Mouse (Mus musculus): ENCODE measurements at regions not wholly inside any gene's neighbourhood (a gene's known extent, or its start where the extent isn't known, plus 50 kb on each side); places are given as distances from the start of the nearest gene placed in this dataset.

DNA sequence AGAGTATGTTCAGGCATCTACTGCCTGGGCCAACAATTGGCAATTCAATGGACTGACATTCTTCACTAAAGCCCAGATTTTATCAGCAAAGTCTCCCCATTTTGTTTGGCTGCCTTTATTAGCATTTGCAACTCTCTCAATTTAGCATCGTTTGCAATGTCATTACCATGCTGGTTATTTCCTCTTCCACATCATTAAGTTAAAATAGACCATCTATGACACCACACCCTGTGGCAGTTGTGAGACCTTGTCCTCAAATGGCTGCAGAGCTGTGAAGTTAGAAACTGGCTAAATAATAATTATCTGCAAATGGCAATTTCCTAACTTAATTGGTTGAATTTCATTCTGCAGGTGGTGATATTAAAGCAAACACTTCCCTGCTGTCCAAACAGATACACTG lies 381.8 kb downstream of the H2al1n start:
- TF ChIP-seq POLR2A (IDR thresholded peaks at IDR 0.05; ENCODE audit: borderline replicate concordance, extremely low read depth, insufficient read depth, insufficient read length, poor library complexity, severe bottlenecking) (no peak), CTCF (IDR thresholded peaks at IDR 0.05; ENCODE audit: borderline replicate concordance, extremely low read depth, insufficient read depth, insufficient read length) (no peak)
- peak; percentile 4 for DNase-seq (ENCODE audit: low read depth)

DNA sequence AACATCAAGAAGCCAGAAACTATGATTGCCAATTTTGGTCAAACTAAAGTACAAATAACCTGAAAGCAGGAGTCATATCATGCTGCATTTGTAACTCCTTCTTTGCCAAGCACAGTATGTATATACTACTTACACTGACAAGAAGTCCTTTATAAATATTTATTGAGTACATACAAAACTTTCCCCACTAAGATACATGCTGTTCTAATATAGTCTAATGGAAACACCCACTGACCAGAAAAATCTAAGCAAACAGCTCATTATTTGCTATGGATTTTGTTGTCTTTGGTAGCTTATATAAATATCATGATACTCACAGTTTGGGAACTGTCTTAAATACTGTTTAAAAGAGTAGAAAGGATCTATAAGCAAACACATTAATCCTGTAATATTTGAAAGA lies 385.9 kb downstream of the H2al1n start:
- DNase-seq (ENCODE audit: low read depth): no peak
- TF ChIP-seq CTCF (IDR thresholded peaks at IDR 0.05; ENCODE audit: borderline replicate concordance, extremely low read depth, insufficient read depth, insufficient read length) (no peak), POLR2A (IDR thresholded peaks at IDR 0.05; ENCODE audit: borderline replicate concordance, extremely low read depth, insufficient read depth, insufficient read length, poor library complexity, severe bottlenecking) (no peak)

DNA sequence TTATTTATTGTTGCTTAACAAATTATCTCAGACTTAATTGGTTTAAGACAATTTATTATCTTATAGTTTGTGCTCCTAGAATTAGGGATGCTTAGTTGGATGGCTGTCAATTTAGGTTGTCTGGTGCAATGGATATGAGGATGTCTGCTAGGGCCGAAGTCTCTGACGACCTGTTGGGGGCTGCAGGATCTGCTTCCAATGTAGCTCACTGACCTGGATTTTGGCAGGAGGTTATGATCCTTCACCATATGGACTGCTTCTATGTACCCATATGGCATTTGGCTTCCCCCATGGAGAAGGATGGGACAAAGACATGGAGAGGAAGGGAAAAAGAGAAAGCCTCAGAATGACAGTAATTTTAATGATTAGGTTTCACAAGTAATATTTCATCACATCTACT lies 391.0 kb downstream of the H2al1n start:
- DNase-seq (ENCODE audit: low read depth): no peak
- TF ChIP-seq POLR2A (IDR thresholded peaks at IDR 0.05; ENCODE audit: borderline replicate concordance, extremely low read depth, insufficient read depth, insufficient read length, poor library complexity, severe bottlenecking) (no peak), CTCF (IDR thresholded peaks at IDR 0.05; ENCODE audit: borderline replicate concordance, extremely low read depth, insufficient read depth, insufficient read length) (no peak)

DNA sequence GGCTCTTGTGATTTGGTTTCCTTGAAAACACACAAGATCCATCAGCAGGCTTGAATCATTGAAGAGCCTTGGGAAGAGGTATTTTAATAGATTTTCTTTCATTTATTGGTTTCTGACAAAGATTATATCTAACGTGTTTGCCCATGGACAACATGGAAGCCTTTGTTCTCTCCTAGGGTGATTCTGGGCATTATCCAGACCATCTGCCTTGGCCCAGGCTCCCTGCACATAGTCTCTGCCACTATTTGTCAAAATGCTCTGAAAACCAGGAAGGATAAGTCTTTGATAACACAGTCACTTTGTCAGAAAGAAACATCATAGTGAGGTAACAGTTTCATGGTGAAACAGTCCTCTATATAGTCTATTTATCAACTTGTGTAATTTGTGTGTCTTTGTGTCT lies 398.2 kb downstream of the H2al1n start:
- TF ChIP-seq POLR2A (IDR thresholded peaks at IDR 0.05; ENCODE audit: borderline replicate concordance, extremely low read depth, insufficient read depth, insufficient read length, poor library complexity, severe bottlenecking) (no peak), CTCF (IDR thresholded peaks at IDR 0.05; ENCODE audit: borderline replicate concordance, extremely low read depth, insufficient read depth, insufficient read length) (no peak)
- no peak for DNase-seq (ENCODE audit: low read depth)

DNA sequence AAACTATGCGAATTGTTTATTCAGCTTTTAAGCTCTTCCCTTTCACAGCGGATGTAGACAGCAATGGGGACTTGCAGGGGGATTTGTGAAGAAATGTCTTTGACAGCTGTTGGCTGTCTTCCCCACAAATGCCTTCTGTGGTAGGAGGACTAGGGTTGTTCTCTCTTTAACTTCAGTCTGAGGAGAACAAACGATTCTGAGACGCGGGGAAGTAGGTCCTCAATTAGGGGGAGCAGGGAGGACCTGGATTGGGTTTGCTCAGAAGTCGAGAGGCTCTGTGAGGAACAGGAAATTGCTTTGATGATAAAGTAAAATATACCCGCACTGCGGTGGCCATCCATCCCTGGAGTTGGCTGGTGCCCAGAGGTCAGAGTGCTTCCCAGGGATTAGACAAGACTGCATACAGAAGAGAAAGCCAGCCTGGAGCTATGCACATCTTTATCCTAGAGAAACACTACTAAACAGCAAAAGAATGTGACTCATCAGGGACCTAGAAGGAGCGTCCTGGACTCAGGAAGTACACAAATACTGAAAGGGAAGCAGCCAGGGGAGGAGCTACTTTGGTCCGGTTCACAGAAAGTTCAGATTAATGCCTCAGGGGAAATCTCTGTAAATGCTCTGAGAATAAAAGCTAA lies 417.4 kb downstream of the H2al1n start:
- TF ChIP-seq CTCF (IDR thresholded peaks at IDR 0.05; ENCODE audit: borderline replicate concordance, extremely low read depth, insufficient read depth, insufficient read length) (no peak), POLR2A (IDR thresholded peaks at IDR 0.05; ENCODE audit: borderline replicate concordance, extremely low read depth, insufficient read depth, insufficient read length, poor library complexity, severe bottlenecking) (no peak)
- peak; percentile 74 for DNase-seq (ENCODE audit: low read depth)

DNA sequence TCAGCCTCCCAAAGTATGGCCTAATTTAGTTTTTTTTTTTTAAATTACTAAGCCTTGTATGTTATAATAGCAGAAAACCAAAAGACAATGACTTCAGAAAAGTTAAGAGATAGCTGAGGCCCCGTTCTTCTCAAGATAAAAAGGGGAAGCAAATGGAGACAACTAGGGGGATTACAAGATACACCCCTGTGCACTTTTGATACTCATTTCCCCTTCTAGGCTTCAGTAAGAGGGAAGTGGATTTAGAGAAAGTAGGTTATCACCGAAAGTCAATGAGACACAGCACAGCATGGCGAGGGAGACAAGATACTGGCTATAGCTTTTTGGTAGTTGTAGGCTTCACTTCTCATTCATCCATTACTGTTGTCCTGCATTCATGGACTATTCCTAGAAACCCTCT lies 428.4 kb downstream of the H2al1n start:
- no peak for TF ChIP-seq CTCF (IDR thresholded peaks at IDR 0.05; ENCODE audit: borderline replicate concordance, extremely low read depth, insufficient read depth, insufficient read length)
- TF ChIP-seq POLR2A (IDR thresholded peaks at IDR 0.05; ENCODE audit: borderline replicate concordance, extremely low read depth, insufficient read depth, insufficient read length, poor library complexity, severe bottlenecking): no peak
- DNase-seq (ENCODE audit: low read depth): no peak

DNA sequence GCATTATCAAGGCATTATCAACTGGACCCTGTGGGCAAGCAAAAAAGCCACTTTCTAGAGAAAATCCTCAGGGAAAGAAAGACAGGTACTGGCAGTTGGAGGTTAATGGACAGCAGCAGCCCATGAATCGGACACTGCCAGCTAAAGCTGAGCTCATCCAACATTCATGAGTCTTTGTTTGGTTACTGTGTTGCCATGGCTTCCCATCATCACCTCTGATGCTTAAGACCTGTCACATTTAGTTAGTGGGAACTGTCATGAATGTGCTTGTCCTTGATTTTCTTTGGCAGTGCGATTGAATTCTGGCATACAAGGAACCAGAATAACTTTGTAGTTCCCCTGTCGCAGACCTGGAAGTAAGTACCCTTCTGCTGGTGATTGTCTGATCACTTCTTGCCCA lies 453.9 kb downstream of the H2al1n start:
- TF ChIP-seq CTCF (IDR thresholded peaks at IDR 0.05; ENCODE audit: borderline replicate concordance, extremely low read depth, insufficient read depth, insufficient read length): no peak
- TF ChIP-seq POLR2A (IDR thresholded peaks at IDR 0.05; ENCODE audit: borderline replicate concordance, extremely low read depth, insufficient read depth, insufficient read length, poor library complexity, severe bottlenecking): no peak
- DNase-seq (ENCODE audit: low read depth): peak; percentile 70

DNA sequence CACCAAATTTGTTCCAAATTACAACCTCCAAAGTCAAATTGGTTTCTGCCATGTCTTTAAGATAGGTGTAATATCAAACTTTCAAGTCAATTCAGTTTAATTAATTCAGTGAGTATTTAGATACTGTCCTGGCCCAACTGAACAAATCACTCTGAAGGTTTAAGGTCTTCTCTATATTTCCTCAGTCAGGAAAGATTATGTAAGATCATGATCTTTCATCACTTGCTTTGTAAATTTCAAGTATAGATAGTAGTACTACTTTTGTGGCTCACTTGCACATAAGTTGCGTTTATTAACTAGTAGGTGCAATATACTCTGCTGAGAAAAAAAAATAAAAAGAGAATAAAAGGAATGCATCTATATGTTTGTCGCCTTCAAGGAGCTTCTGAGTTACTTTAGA lies 485.4 kb downstream of the H2al1n start:
- DNase-seq (ENCODE audit: low read depth): no peak
- TF ChIP-seq CTCF (IDR thresholded peaks at IDR 0.05; ENCODE audit: borderline replicate concordance, extremely low read depth, insufficient read depth, insufficient read length): no peak
- no peak for TF ChIP-seq POLR2A (IDR thresholded peaks at IDR 0.05; ENCODE audit: borderline replicate concordance, extremely low read depth, insufficient read depth, insufficient read length, poor library complexity, severe bottlenecking)

DNA sequence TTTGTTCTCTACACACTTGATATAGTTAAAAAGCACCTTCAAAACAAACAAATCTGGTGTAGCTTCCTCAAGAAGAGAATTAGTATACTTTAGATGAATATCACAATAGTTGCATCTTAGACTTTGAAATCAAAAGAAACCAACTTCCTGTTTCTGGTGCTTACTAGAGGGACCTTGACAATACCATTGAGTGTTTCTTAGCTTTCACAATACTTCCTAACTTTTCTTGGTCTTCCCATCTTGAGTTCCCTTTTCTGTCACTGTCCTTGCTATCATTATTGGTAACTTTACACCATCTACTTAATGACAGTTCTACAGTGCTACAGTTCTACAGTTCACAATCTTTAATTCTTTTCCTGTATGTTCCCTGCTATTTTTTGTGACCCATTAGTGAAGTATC lies 528.1 kb downstream of the H2al1n start:
- TF ChIP-seq POLR2A (IDR thresholded peaks at IDR 0.05; ENCODE audit: borderline replicate concordance, extremely low read depth, insufficient read depth, insufficient read length, poor library complexity, severe bottlenecking) (no peak), CTCF (IDR thresholded peaks at IDR 0.05; ENCODE audit: borderline replicate concordance, extremely low read depth, insufficient read depth, insufficient read length) (no peak)
- DNase-seq (ENCODE audit: low read depth): no peak

All from brain, embryonic 14.5 days (tissue).